Mouse (Mus musculus) kidney, postnatal 0 days (tissue): Measurements from ENCODE around the gene Spdye4a. TPM values are rescaled to one million over a fixed set of nuclear protein-coding genes. Genes with fewer than 3 reads are reported as not detected.
A peak's percentile ranks its signal among the peaks of the same experiment; 100 is the strongest.

Experiments used
- ATAC-seq: fragments of 200-750 bp; cut with Nextera tagmentation; replicated peaks from 2 replicates; pipeline ENCODE4 v1.8.0; 2017; ENCODE audit warnings: low read depth, moderate number of reproducible peaks, moderate TSS enrichment, moderate library complexity; ENCODE audit not compliant: low FRiP score
- DNase-seq: peaks from one replicate; pipeline ENCODE4 v3.0.0-alpha.2; 2016; ENCODE audit warnings: low spot score
- H3K27ac ChIP-seq: fragments of 300-500 bp; sonication (generic); 2 replicates; pipeline ENCODE4 v1.5.1; 2014; ENCODE audit warnings: mild to moderate bottlenecking
- H3K27me3 ChIP-seq: fragments of 300-500 bp; sonication (generic); 2 replicates; pipeline ENCODE4 v1.6.1; 2014; ENCODE audit warnings: low read length, mixed read lengths; ENCODE audit not compliant: insufficient read depth
- H3K36me3 ChIP-seq: fragments of 300-500 bp; sonication (generic); 2 replicates; pipeline ENCODE4 v1.6.1; 2014; ENCODE audit warnings: low read length, mixed read lengths; ENCODE audit not compliant: insufficient read depth
- H3K4me1 ChIP-seq: fragments of 300-500 bp; sonication (generic); replicated peaks from 2 replicates; pipeline ENCODE4 v1.6.1; 2014; ENCODE audit warnings: antibody characterized with exemption, low read length, mixed read lengths; ENCODE audit not compliant: insufficient read depth
- H3K4me2 ChIP-seq: fragments of 300-500 bp; sonication (generic); 2 replicates; pipeline ENCODE4 v1.6.1; 2014; ENCODE audit warnings: mild to moderate bottlenecking, low read length, moderate library complexity, mixed read lengths
- H3K4me3 ChIP-seq: fragments of 300-500 bp; sonication (generic); replicated peaks from 2 replicates; pipeline ENCODE4 v1.5.1; 2014; ENCODE audit warnings: low read depth, low read length
- H3K9ac ChIP-seq: fragments of 300-500 bp; sonication (generic); 2 replicates; pipeline ENCODE4 v1.6.1; 2014; ENCODE audit warnings: low read depth, low read length
- H3K9me3 ChIP-seq: fragments of 300-500 bp; sonication (generic); replicated peaks from 2 replicates; pipeline ENCODE4 v1.6.1; 2016; ENCODE audit warnings: low read length, inconsistent platforms, mixed read lengths
- CTCF ChIP-seq: IDR thresholded peaks from 2 replicates; pipeline ENCODE4 v1.5.1; 2016; ENCODE audit warnings: antibody characterized with exemption, low read depth, mild to moderate bottlenecking, moderate library complexity
- WGBS: fragments of 180-500 bp; shearing (Covaris S2); extraction: QIAGEN DNeasy Blood & Tissue Kit; methylation state at CpG from one replicate; pipeline ENCODE4 v1.1.7; 2014; 5-methylcytosine and 5-hydroxymethylcytosine counted together
- polyA plus RNA-seq: library from polyadenylated mRNA; unstranded; fragments of >200 nt; fragmentation: Nextera tagmentation; extraction: Ambion mirVana; gene quantifications from 2 replicates; pipeline ENCODE4 v1.2.1, GENCODE M21; 2015

Spdye4a gene
- polyA plus RNA-seq, 1 experiment from 2014 or later, result not detected

DNA sequence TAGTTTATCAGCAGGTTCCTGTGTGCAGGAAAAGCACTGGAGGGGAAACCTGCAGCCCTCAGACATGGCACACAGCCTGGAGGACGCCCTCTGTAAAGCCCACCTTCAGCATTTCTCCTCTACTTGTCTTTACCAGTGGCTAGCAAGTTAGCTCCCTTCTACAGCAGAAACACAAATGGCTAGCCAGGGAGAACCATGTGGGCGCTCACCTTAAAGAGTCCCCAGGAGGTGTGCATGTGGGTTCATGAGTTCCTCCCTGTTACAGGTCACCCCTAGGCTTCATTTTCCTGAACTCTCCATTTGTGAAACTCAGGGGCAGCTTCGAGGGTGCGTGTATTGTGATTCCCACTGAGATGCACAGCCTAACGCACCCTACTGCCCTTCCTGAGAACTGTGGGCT, 29.1 kb upstream of the Spdye4a start:
- Histone ChIP-seq H3K4me2 (no peak overlapping the region), H3K4me1 (peaks cover 20% of the 10 kb centered on the region), H3K27ac (no peak overlapping the region), H3K9me3 (no peaks in the 10 kb centered on the region), H3K9ac (no peak overlapping the region), H3K36me3 (peaks cover 10% of the 10 kb centered on the region; the same call in 1 of the 2 replicates), H3K4me3 (no peak overlapping the region), H3K27me3 (peaks cover 56% of the 10 kb centered on the region)
- TF ChIP-seq CTCF, result no peak
- DNase-seq (no peak), ATAC-seq (no peak)
- 91% methylated on average over 5 of the region's 5 CpGs for WGBS

- 0 out of 2 replicates have a peak overlapping the region, but pooled peaks have one; percentile 41 for H3K4me3 ChIP-seq
- ATAC-seq, result no peak
- H3K27me3 ChIP-seq, result peaks cover 56% of the 10 kb centered on the region
- 0 out of 2 replicates have a peak, but pooled peaks cover 7% of the 10 kb centered on the region for H3K36me3 ChIP-seq
- WGBS, result 34% methylated on average over 24 of the region's 24 CpGs
- peaks cover 20% of the 10 kb centered on the region for H3K4me1 ChIP-seq
- no peak overlapping the region for H3K9ac ChIP-seq
- no peaks in the 10 kb centered on the region for H3K9me3 ChIP-seq
- DNase-seq, result no peak
- TF ChIP-seq CTCF, result no peak
- no peak overlapping the region for H3K27ac ChIP-seq
- H3K4me2 ChIP-seq, result peak overlapping the region; percentile 69; the same call in 1 of the 2 replicates
Observed at GRCm38 (mm10) chr5:143255131-143255519, 28.4 kb upstream of the Spdye4a start.

DNA sequence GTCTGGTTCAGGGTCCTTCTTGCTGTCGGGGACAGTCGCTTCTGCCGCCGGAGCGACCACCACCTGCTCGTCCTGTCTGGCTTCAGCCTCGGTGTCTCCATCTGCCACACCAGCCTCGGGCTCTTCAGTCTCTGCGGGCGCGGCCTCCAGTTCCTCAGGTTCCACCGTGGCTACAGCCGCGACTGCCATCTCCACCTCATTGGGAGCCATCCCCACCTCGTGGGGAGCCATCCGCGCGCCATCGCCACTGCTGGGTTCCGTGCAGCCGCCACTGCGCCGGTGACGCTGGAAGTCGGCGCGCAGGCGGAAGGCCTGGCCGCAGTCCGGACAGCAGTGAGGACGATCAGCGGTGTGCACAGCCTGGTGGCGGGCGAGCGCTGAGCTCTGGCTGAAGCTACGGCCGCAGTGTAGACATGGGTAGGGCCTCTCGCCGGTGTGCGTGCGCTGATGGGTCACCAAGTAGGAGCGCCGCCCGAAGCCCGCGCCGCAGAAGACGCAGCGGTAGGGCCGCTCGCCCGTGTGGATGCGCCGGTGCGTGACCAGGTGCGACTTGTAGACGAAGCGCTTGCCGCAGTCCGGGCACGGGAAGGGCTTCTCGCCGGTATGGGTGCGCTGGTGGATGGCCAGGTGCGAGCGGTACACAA, 27.9 kb upstream of the Spdye4a start:
- Histone ChIP-seq H3K4me3 (peak overlapping the region; percentile 41), H3K9me3 (no peaks in the 10 kb centered on the region), H3K4me1 (peaks cover 20% of the 10 kb centered on the region), H3K27ac (no peak overlapping the region), H3K9ac (no peak overlapping the region), H3K4me2 (peak overlapping the region; percentile 69; the same call in 1 of the 2 replicates), H3K36me3 (0 out of 2 replicates have a peak, but pooled peaks cover 7% of the 10 kb centered on the region), H3K27me3 (peaks cover 56% of the 10 kb centered on the region)
- WGBS, result 21% methylated on average over 66 of the region's 66 CpGs
- DNase-seq, result no peak
- no peak; the same call in 1 of the 2 replicates for ATAC-seq
- no peak for TF ChIP-seq CTCF

DNA sequence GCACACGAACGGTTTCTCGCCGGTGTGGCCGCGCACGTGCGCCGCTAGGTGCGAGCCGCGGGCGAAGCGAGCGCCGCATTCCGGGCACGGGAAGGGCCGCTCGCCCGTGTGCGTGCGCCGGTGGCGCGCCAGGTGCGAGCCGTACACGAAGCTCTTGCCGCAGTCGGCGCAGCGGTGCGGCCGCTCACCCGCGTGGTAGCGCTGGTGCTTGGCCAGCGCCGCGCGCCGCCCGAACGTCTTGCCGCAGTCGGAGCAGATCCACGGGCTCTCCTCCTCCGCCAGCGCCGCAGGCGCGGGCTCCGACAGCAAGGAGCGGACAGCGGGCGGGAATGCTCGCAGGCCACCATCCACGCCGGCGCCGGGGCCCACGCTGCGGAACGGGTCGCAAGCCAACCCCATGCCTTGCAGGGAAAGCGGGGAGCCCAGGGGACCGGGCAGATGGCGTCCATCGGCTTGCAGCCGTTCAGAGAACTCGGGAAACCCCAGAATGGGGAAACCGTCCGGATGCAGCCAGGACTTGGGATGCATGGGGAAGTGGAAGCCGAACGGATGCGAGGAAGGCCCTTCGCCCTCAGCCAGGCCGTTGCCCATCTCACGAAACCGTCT, 27.3 kb upstream of the Spdye4a start:
- Histone ChIP-seq H3K27ac (no peak overlapping the region), H3K4me3 (peak overlapping the region; percentile 41), H3K4me1 (peaks cover 20% of the 10 kb centered on the region), H3K9ac (peak overlapping the region; percentile 37; the same call in 1 of the 2 replicates), H3K27me3 (peaks cover 56% of the 10 kb centered on the region), H3K36me3 (peaks cover 7% of the 10 kb centered on the region; the same call in 1 of the 2 replicates), H3K9me3 (no peaks in the 10 kb centered on the region), H3K4me2 (peak overlapping the region; percentile 69)
- no peak; the same call in 1 of the 2 replicates for ATAC-seq
- no peak for TF ChIP-seq CTCF
- WGBS, result 11% methylated on average over 72 of the region's 81 CpGs
- no peak for DNase-seq

DNA sequence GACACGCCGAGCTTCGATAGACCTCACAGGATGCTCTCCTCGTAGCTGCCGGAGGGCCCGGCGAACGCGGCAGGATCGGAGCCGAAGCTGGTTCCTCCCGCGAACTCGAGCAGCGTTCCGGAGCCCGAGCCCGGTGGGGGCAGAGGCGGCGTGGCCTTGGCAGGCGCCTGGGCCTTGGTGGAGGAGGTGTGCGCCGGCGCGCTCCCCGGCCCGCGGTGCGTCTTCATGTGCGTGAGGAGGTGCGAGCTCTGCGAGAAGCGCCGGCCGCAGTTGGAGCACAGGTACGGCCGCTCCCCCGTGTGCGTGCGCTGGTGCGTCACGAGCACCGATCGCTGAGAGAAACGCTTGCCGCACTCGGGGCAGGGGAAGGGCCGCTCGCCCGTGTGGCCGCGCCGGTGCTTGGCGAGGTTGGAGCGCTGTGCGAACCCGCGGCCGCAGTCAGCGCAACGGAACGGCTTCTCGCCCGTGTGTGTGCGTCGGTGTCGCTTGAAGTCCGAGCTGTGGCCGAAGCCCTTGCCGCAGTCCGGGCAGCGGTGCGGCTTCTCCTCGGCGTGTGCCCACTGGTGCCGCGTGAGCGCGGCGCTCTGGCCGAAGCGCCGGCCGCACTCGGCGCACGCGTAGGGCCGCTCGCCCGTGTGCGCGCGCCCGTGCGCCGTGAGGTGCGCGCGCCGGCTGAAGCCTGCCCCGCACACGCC, 26.6 kb upstream of the Spdye4a start:
- H3K4me2 ChIP-seq, result peak overlapping the region; percentile 69
- DNase-seq (no peak), ATAC-seq (peak; percentile 53)
- peaks cover 56% of the 10 kb centered on the region for H3K27me3 ChIP-seq
- WGBS, result 4% methylated on average over 86 of the region's 103 CpGs
- H3K9ac ChIP-seq, result peak overlapping the region; percentile 37; the same call in 1 of the 2 replicates
- H3K4me3 ChIP-seq, result peak overlapping the region; percentile 41
- H3K36me3 ChIP-seq, result peaks cover 13% of the 10 kb centered on the region; the same call in 1 of the 2 replicates
- no peak overlapping the region for H3K27ac ChIP-seq
- no peak for TF ChIP-seq CTCF
- peaks cover 20% of the 10 kb centered on the region for H3K4me1 ChIP-seq
- no peaks in the 10 kb centered on the region for H3K9me3 ChIP-seq

- H3K27ac ChIP-seq, result no peak overlapping the region
- no peak for DNase-seq
- WGBS, result 26% methylated on average over 18 of the region's 18 CpGs
- peak overlapping the region; percentile 41 for H3K4me3 ChIP-seq
- no peak for ATAC-seq
- H3K9me3 ChIP-seq, result no peaks in the 10 kb centered on the region
- H3K27me3 ChIP-seq, result peaks cover 56% of the 10 kb centered on the region
- no peak for TF ChIP-seq CTCF
- peaks cover 19% of the 10 kb centered on the region; the same call in 1 of the 2 replicates for H3K36me3 ChIP-seq
- peak overlapping the region; percentile 69 for H3K4me2 ChIP-seq
- H3K4me1 ChIP-seq, result peaks cover 20% of the 10 kb centered on the region
- no peak overlapping the region for H3K9ac ChIP-seq
Observed at GRCm38 (mm10) chr5:143252791-143253185, 26.1 kb upstream of the Spdye4a start.
